Mouse (Mus musculus): Measurements from ENCODE around the gene Pxdn. TPM values are rescaled to one million over a fixed set of nuclear protein-coding genes. Genes with fewer than 3 reads are reported as not detected.

The Pxdn gene
- polyA plus RNA-seq, 1 experiment from 2014 or later = 83.7 TPM

DNA sequence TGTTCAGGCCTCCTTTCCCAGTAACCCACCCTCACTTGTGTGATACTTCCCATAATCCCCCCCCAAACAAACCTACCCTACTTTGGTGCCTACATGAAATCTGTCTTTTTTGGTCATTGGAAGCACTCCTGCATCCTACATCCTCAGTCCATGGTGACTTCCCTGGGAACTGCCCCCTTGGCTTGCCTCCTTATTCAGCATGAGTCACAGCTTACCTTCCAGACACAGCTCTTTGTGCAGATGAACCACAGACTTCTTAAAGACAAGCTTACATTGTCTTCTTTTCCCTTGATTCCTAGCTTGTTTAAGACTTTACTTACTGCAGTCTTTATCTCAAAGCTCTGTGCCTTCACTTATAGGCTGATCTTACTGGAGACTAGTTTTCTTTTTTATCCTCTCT is 83.0 kb downstream of the Pxdn start:
- Histone ChIP-seq H3K9ac (ENCODE audit: low read depth, low read length) (no peak overlapping the region), H3K27ac (ENCODE audit: low read depth, low read length) (no peak overlapping the region), H3K27me3 (ENCODE audit: control insufficient read depth, insufficient read depth, low read length) (no peaks in the 10 kb centered on the region), H3K4me1 (ENCODE audit: control insufficient read depth, insufficient read depth, low read length) (no peaks in the 10 kb centered on the region), H3K4me2 (no peak overlapping the region), H3K9me3 (replicated peaks; ENCODE audit: control insufficient read depth, low read length) (no peaks in the 10 kb centered on the region), H3K4me3 (ENCODE audit: low read depth, low read length) (no peak overlapping the region), H3K36me3 (ENCODE audit: control insufficient read depth, insufficient read depth, low read length) (peaks cover 9% of the 10 kb centered on the region; the same call in 1 of the 2 replicates)
- no peak for ATAC-seq (replicated peaks; ENCODE audit: insufficient number of reproducible peaks, low FRiP score, low TSS enrichment)

DNA sequence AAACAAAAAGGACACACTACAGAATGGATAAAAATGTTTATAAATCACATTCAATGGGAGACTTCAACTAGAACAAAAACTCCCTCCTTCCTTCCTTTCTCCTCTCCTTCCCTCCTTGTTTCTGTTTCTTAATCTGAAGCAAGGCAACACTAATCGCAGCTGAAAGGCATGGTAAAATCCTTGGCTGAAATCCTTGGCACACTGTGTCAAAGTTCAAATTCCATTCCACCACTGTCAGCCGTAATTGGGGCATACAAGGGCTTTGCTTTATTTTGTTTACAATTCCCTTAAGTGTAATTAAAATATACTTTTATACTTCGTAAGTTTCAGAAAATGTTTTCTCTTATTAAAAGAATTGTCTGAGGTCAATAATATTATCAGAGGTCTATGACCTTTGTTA is 86.1 kb downstream of the Pxdn start:
- no peak overlapping the region for H3K4me2 ChIP-seq
- H3K36me3 ChIP-seq (ENCODE audit: control insufficient read depth, insufficient read depth, low read length) = no peaks in the 10 kb centered on the region
- no peaks in the 10 kb centered on the region for H3K4me1 ChIP-seq (ENCODE audit: control insufficient read depth, insufficient read depth, low read length)
- H3K27me3 ChIP-seq (ENCODE audit: control insufficient read depth, insufficient read depth, low read length) = no peaks in the 10 kb centered on the region
- 58% methylated on average over 3 of the region's 3 CpGs for WGBS (ENCODE audit: insufficient replicate concordance)
- no peaks in the 10 kb centered on the region for H3K9me3 ChIP-seq (replicated peaks; ENCODE audit: control insufficient read depth, low read length)
- H3K4me3 ChIP-seq (ENCODE audit: low read depth, low read length) = no peak overlapping the region
- H3K9ac ChIP-seq (ENCODE audit: low read depth, low read length) = no peak overlapping the region
- ATAC-seq (replicated peaks; ENCODE audit: insufficient number of reproducible peaks, low FRiP score, low TSS enrichment) = no peak
- H3K27ac ChIP-seq (ENCODE audit: low read depth, low read length) = no peak overlapping the region

DNA sequence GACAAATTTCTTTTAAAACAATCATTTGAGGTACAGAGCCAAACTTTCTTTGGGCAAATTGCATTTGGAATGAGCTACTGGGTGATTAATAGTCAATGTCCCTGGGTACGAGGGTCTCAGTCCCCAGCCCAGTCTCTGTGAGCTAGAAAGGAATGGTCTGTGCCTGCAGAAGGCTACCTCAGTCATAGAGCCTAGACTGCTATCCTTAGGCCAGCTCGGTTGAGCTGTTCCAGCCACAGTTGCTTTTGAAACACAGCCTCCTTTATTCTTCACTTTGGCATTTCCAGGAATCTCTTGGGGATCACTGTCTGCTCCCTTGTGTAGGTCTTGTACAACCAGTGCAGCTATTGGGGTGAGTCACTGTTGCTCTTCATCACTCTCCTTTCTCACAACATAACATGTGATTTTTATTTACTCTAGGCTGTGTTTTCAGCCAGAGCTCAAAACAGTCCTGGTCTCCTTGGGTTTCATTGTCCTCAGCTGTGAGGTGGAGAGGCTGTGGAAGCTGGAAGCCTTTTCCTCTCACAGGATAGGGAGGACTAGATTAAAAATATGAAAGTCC is 86.9 kb downstream of the Pxdn start:
- H3K36me3 ChIP-seq (ENCODE audit: control insufficient read depth, insufficient read depth, low read length) = no peaks in the 10 kb centered on the region
- H3K4me2 ChIP-seq = no peak overlapping the region
- no peak for ATAC-seq (replicated peaks; ENCODE audit: insufficient number of reproducible peaks, low FRiP score, low TSS enrichment)
- no peaks in the 10 kb centered on the region for H3K4me1 ChIP-seq (ENCODE audit: control insufficient read depth, insufficient read depth, low read length)
- H3K27ac ChIP-seq (ENCODE audit: low read depth, low read length) = no peak overlapping the region
- WGBS (ENCODE audit: insufficient replicate concordance) = 52% methylated on average over 2 of the region's 2 CpGs
- no peaks in the 10 kb centered on the region for H3K9me3 ChIP-seq (replicated peaks; ENCODE audit: control insufficient read depth, low read length)
- H3K27me3 ChIP-seq (ENCODE audit: control insufficient read depth, insufficient read depth, low read length) = no peaks in the 10 kb centered on the region
- no peak overlapping the region for H3K9ac ChIP-seq (ENCODE audit: low read depth, low read length)
- H3K4me3 ChIP-seq (ENCODE audit: low read depth, low read length) = no peak overlapping the region

DNA sequence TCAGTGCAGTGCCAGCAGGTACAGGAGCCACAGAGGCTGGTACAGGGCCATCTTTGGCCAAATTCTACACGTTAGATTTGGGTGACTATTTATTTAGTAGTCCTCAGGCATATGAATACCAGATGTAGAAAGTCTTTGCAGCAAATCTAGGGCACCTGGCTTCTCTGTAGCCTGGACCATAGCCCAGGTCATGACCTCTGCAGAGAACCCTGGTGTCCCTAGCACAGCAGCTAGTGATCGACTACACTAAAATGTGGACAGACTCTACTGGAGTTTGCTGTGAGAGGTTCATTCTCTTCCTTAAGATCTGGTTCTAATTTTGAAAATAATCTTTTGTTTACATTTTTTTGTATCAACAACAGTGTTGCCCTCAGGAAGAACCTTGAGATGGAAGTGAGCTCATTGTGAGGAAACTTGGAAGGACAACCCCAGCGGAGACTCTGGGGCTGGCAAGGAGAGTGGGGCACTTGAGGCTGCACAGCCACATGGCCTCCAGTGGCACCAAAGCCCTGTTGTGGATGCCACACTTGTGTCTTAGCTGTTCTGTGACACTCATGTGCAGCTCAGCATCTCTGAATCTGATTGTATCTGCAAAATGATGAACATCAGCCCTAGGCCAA is 90.4 kb downstream of the Pxdn start:
- H3K9ac ChIP-seq (ENCODE audit: low read depth, low read length) = no peak overlapping the region
- H3K36me3 ChIP-seq (ENCODE audit: control insufficient read depth, insufficient read depth, low read length) = no peaks in the 10 kb centered on the region
- H3K27me3 ChIP-seq (ENCODE audit: control insufficient read depth, insufficient read depth, low read length) = no peaks in the 10 kb centered on the region
- H3K27ac ChIP-seq (ENCODE audit: low read depth, low read length) = no peak overlapping the region
- H3K4me2 ChIP-seq = no peak overlapping the region
- ATAC-seq (replicated peaks; ENCODE audit: insufficient number of reproducible peaks, low FRiP score, low TSS enrichment) = no peak
- H3K4me3 ChIP-seq (ENCODE audit: low read depth, low read length) = no peak overlapping the region
- no peaks in the 10 kb centered on the region for H3K4me1 ChIP-seq (ENCODE audit: control insufficient read depth, insufficient read depth, low read length)
- no peaks in the 10 kb centered on the region for H3K9me3 ChIP-seq (replicated peaks; ENCODE audit: control insufficient read depth, low read length)
- WGBS (ENCODE audit: insufficient replicate concordance) = 82% methylated on average over 3 of the region's 3 CpGs

DNA sequence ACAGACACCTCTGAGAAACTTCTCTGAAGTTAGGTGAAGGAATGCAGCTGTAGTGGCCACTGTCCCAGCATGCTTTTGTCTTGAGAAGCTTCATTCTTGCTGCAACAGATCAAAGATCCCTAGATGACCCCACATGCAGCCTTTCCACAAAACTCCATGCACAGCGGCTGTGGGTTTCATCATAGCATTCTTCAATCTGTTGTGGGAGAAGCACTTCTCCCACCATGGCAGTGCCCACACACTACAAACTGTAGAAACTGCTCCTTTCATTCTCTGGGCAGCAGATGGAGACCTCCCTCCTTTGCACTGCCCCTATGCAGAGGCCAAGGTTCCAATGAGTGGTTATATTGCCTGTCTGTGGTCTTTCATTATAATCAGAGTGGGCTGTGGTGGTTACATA is 91.7 kb downstream of the Pxdn start:
- no peak overlapping the region for H3K9ac ChIP-seq (ENCODE audit: low read depth, low read length)
- 93% methylated on average over 1 of the region's 1 CpGs for WGBS (ENCODE audit: insufficient replicate concordance)
- no peaks in the 10 kb centered on the region for H3K9me3 ChIP-seq (replicated peaks; ENCODE audit: control insufficient read depth, low read length)
- no peak for ATAC-seq (replicated peaks; ENCODE audit: insufficient number of reproducible peaks, low FRiP score, low TSS enrichment)
- no peaks in the 10 kb centered on the region for H3K27me3 ChIP-seq (ENCODE audit: control insufficient read depth, insufficient read depth, low read length)
- no peak overlapping the region for H3K4me3 ChIP-seq (ENCODE audit: low read depth, low read length)
- no peak overlapping the region for H3K4me2 ChIP-seq
- H3K36me3 ChIP-seq (ENCODE audit: control insufficient read depth, insufficient read depth, low read length) = no peaks in the 10 kb centered on the region
- no peaks in the 10 kb centered on the region for H3K4me1 ChIP-seq (ENCODE audit: control insufficient read depth, insufficient read depth, low read length)
- H3K27ac ChIP-seq (ENCODE audit: low read depth, low read length) = no peak overlapping the region

DNA sequence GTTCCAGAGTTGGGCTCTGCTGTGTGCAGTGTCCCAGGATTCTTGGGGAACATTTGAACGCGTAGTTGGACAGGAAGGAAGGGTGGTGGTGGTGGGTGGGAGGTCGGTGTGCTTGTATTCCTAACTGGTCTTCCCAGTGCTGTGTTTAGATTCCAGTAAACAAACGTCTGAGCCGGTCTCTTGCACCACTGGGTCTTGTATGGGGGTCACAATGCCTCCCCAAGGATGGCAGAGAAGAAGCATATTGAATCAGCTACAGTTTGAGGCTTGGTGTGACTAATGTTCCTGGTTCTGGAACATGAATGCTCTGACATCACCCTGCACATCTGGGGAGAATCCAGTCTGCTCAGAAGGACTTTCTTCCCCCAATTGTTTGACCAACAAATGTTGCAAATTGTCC is 93.2 kb downstream of the Pxdn start:
- H3K4me2 ChIP-seq = no peak overlapping the region
- no peaks in the 10 kb centered on the region for H3K9me3 ChIP-seq (replicated peaks; ENCODE audit: control insufficient read depth, low read length)
- H3K4me1 ChIP-seq (ENCODE audit: control insufficient read depth, insufficient read depth, low read length) = no peaks in the 10 kb centered on the region
- H3K27ac ChIP-seq (ENCODE audit: low read depth, low read length) = no peak overlapping the region
- 55% methylated on average over 5 of the region's 5 CpGs for WGBS (ENCODE audit: insufficient replicate concordance)
- no peak overlapping the region for H3K9ac ChIP-seq (ENCODE audit: low read depth, low read length)
- ATAC-seq (replicated peaks; ENCODE audit: insufficient number of reproducible peaks, low FRiP score, low TSS enrichment) = no peak
- H3K36me3 ChIP-seq (ENCODE audit: control insufficient read depth, insufficient read depth, low read length) = no peaks in the 10 kb centered on the region
- H3K27me3 ChIP-seq (ENCODE audit: control insufficient read depth, insufficient read depth, low read length) = no peaks in the 10 kb centered on the region
- no peak overlapping the region for H3K4me3 ChIP-seq (ENCODE audit: low read depth, low read length)

DNA sequence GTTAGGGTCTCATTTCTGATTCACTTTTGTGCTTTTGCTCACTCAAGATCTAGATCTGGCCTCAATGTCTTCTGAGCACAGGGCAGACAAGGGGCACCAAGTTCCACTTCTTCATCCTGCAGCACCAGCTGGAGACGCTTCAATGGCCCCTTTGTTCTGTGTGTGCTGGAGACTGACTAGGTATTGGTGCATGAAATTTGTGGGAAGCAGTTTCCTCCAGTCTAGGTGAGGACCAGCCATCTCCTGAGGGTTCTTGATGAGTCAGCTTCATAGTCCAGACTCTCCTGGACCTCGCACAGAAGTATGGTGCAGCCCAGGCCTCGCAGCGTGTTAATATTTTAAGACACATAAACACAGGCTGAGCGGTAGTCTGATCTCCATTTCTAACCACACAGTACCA is 97.3 kb downstream of the Pxdn start:
- Histone ChIP-seq H3K9me3 (replicated peaks; ENCODE audit: control insufficient read depth, low read length) (no peaks in the 10 kb centered on the region), H3K9ac (ENCODE audit: low read depth, low read length) (no peak overlapping the region), H3K4me3 (ENCODE audit: low read depth, low read length) (no peak overlapping the region), H3K36me3 (ENCODE audit: control insufficient read depth, insufficient read depth, low read length) (no peaks in the 10 kb centered on the region), H3K27ac (ENCODE audit: low read depth, low read length) (no peak overlapping the region), H3K4me2 (no peak overlapping the region), H3K4me1 (ENCODE audit: control insufficient read depth, insufficient read depth, low read length) (no peaks in the 10 kb centered on the region), H3K27me3 (ENCODE audit: control insufficient read depth, insufficient read depth, low read length) (no peaks in the 10 kb centered on the region)
- WGBS (ENCODE audit: insufficient replicate concordance) = 85% methylated on average over 5 of the region's 5 CpGs
- no peak for ATAC-seq (replicated peaks; ENCODE audit: insufficient number of reproducible peaks, low FRiP score, low TSS enrichment)

DNA sequence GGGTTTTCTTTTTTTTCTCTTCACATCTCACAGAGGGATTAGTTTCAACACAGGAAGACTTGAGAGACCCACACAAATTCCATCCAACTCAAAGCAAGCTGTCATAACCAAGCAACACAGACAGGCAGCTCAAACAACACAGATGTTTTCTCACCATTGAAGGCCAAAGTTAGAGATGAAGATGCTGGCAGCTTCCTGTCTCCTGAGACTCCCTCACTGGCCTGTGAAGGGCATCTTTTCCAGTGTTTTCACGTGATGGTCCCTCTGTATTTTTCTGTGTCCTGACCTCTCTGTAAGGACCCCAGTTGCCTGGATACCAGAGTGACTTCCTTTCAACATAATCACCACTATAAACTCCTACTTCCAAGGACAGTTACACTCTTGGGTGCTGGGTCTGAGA is 98.0 kb downstream of the Pxdn start:
- 36% methylated on average over 1 of the region's 1 CpGs for whole genome bisulfite sequencing (ENCODE audit: insufficient replicate concordance)
- Histone ChIP-seq H3K9me3 (replicated peaks; ENCODE audit: control insufficient read depth, low read length) (no peaks in the 10 kb centered on the region), H3K27ac (ENCODE audit: low read depth, low read length) (no peak overlapping the region), H3K4me1 (ENCODE audit: control insufficient read depth, insufficient read depth, low read length) (no peaks in the 10 kb centered on the region), H3K4me2 (no peak overlapping the region), H3K36me3 (ENCODE audit: control insufficient read depth, insufficient read depth, low read length) (no peaks in the 10 kb centered on the region), H3K27me3 (ENCODE audit: control insufficient read depth, insufficient read depth, low read length) (no peaks in the 10 kb centered on the region), H3K9ac (ENCODE audit: low read depth, low read length) (no peak overlapping the region), H3K4me3 (ENCODE audit: low read depth, low read length) (no peak overlapping the region)
- ATAC-seq (replicated peaks; ENCODE audit: insufficient number of reproducible peaks, low FRiP score, low TSS enrichment) = no peak

DNA sequence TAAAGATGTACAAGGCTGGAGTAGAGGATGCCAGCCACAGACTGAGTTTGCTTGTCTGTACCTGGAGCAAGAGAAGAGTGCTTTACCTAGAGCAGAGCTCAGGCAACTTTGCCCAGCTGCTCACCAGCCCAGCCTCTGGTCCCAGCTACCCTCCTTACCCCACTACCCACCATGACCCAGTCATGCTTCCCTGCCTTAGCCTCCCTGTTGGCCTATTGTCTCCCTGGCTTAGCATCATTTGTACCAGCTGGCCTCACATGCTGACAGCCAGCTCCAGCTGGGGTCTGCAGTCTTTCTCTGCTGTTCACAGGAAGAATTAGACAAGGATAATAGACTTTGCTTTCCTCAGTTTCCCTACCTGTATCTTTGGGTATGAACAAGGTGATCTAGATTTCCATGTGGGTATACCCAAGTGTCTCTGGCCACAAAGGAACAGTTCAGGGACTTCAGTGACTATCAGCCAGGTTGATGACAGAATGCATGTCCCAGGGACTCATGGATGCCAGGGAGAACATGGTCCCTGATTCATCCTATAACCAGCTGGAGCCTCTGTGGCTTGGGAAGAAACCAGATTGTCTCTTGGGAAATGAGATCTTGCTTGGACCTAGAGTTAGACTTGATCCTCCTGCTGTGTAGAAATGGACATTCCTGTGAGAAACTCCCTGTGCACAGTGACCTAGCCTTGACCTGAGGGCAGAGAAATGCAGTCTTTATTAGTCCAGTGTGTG is 98.6 kb downstream of the Pxdn start:
- no peaks in the 10 kb centered on the region for H3K4me1 ChIP-seq (ENCODE audit: control insufficient read depth, insufficient read depth, low read length)
- no peaks in the 10 kb centered on the region for H3K9me3 ChIP-seq (replicated peaks; ENCODE audit: control insufficient read depth, low read length)
- H3K27ac ChIP-seq (ENCODE audit: low read depth, low read length) = no peak overlapping the region
- H3K4me3 ChIP-seq (ENCODE audit: low read depth, low read length) = no peak overlapping the region
- H3K9ac ChIP-seq (ENCODE audit: low read depth, low read length) = no peak overlapping the region
- H3K27me3 ChIP-seq (ENCODE audit: control insufficient read depth, insufficient read depth, low read length) = no peaks in the 10 kb centered on the region
- no peaks in the 10 kb centered on the region for H3K36me3 ChIP-seq (ENCODE audit: control insufficient read depth, insufficient read depth, low read length)
- ATAC-seq (replicated peaks; ENCODE audit: insufficient number of reproducible peaks, low FRiP score, low TSS enrichment) = no peak
- H3K4me2 ChIP-seq = no peak overlapping the region
